Mouse (Mus musculus) C2C12 (cell line): ENCODE measurements at regions not wholly inside any gene's neighbourhood (a gene's known extent, or its start where the extent isn't known, plus 50 kb on each side); places are given as distances from the start of the nearest gene placed in this dataset.

Experiments used
- H3K27me3 ChIP-seq: one replicate; pipeline ENCODE4 v1.6.1; 2011; ENCODE audit not compliant: control insufficient read depth, insufficient read depth, insufficient read length
- H3K36me3 ChIP-seq: one replicate; pipeline ENCODE4 v1.6.1; 2011; ENCODE audit not compliant: control insufficient read depth, insufficient read depth
- H3K4me3 ChIP-seq: one replicate; pipeline ENCODE4 v1.5.1; 2011; ENCODE audit warnings: mild to moderate bottlenecking, control low read depth; ENCODE audit not compliant: poor library complexity, insufficient read depth, severe bottlenecking
- H3K79me2 ChIP-seq: one replicate; pipeline ENCODE4 v1.6.1; 2011; ENCODE audit not compliant: control insufficient read depth, insufficient read depth
- H3K79me3 ChIP-seq: one replicate; pipeline ENCODE4 v1.6.1; 2011; ENCODE audit warnings: low read depth, control low read depth
- H3ac ChIP-seq: one replicate; pipeline ENCODE3; 2011; ENCODE audit warnings: low read depth; ENCODE audit not compliant: control insufficient read depth, insufficient read length
- CEBPB ChIP-seq: IDR thresholded peaks from one replicate; pipeline ENCODE4 v1.6.1; 2011; ENCODE audit warnings: low read depth, mild to moderate bottlenecking, control low read depth, moderate library complexity
- CTCF ChIP-seq: IDR thresholded peaks from one replicate; pipeline ENCODE4 v1.5.1; 2011; ENCODE audit not compliant: control insufficient read depth, insufficient read depth, insufficient read length
- FOSL1 ChIP-seq: IDR thresholded peaks from one replicate; pipeline ENCODE4 v1.8.0; 2011; ENCODE audit warnings: mild to moderate bottlenecking, low read length; ENCODE audit not compliant: poor library complexity, insufficient read depth, severe bottlenecking
- MAX ChIP-seq: IDR thresholded peaks from one replicate; pipeline ENCODE4 v1.6.1; 2011; ENCODE audit warnings: mild to moderate bottlenecking, control low read depth
- MYOD1 ChIP-seq: IDR thresholded peaks from one replicate; pipeline ENCODE4 v1.6.1; 2011; ENCODE audit warnings: low read depth; ENCODE audit not compliant: control insufficient read depth, insufficient read length
- MYOG ChIP-seq: IDR thresholded peaks from one replicate; pipeline ENCODE4 v1.6.1; 2011; ENCODE audit not compliant: control insufficient read depth, insufficient read length; ENCODE audit errors: extremely low read depth
- USF1 ChIP-seq: IDR thresholded peaks from one replicate; pipeline ENCODE4 v1.6.1; 2011; ENCODE audit warnings: low read depth, mild to moderate bottlenecking, control low read depth, moderate library complexity

- Histone ChIP-seq H3K4me3 (no peak overlapping the region), H3K79me3 (no peaks in the 10 kb centered on the region), H3K36me3 (no peaks in the 10 kb centered on the region), H3K79me2 (no peaks in the 10 kb centered on the region), H3K27me3 (no peaks in the 10 kb centered on the region), H3ac (no peak overlapping the region)
- TF ChIP-seq MAX, result no peak
- TF ChIP-seq CEBPB, result no peak
- no peak for TF ChIP-seq CTCF
- TF ChIP-seq MYOD1, result no peak
- no peak for TF ChIP-seq FOSL1
- TF ChIP-seq USF1, result no peak
- TF ChIP-seq MYOG, result no peak
Observed at GRCm38 (mm10) chr4:105632581-105633358, 156.9 kb upstream of the Gm12728 start.

GRCm38 (mm10) chr4:105633789-105634188 is 155.9 kb upstream of the Gm12728 start:
- Histone ChIP-seq H3K79me2 (no peaks in the 10 kb centered on the region), H3K4me3 (no peak overlapping the region), H3K36me3 (no peaks in the 10 kb centered on the region), H3ac (no peak overlapping the region), H3K27me3 (no peaks in the 10 kb centered on the region), H3K79me3 (no peaks in the 10 kb centered on the region)
- TF ChIP-seq MYOG (no peak), FOSL1 (no peak), CTCF (no peak), MAX (no peak), MYOD1 (no peak), CEBPB (no peak), USF1 (no peak)

- no peak overlapping the region for H3K4me3 ChIP-seq
- H3K79me3 ChIP-seq, result no peaks in the 10 kb centered on the region
- no peaks in the 10 kb centered on the region for H3K27me3 ChIP-seq
- no peaks in the 10 kb centered on the region for H3K79me2 ChIP-seq
- no peak for TF ChIP-seq FOSL1
- no peak for TF ChIP-seq USF1
- TF ChIP-seq CEBPB, result peak; percentile 95
- no peak for TF ChIP-seq MYOD1
- no peak for TF ChIP-seq MAX
- TF ChIP-seq MYOG, result no peak
- no peak for TF ChIP-seq CTCF
- peak overlapping the region; percentile 32 for H3ac ChIP-seq
- H3K36me3 ChIP-seq, result no peaks in the 10 kb centered on the region
Observed at GRCm38 (mm10) chr4:105640793-105641192, 148.9 kb upstream of the Gm12728 start.

GRCm38 (mm10) chr4:105641582-105641981 is 148.1 kb upstream of the Gm12728 start:
- H3K79me3 ChIP-seq, result no peaks in the 10 kb centered on the region
- no peak overlapping the region for H3K4me3 ChIP-seq
- no peaks in the 10 kb centered on the region for H3K36me3 ChIP-seq
- no peak overlapping the region for H3ac ChIP-seq
- H3K27me3 ChIP-seq, result no peaks in the 10 kb centered on the region
- TF ChIP-seq MYOD1, result peak; percentile 62
- TF ChIP-seq CEBPB, result peak; percentile 85
- TF ChIP-seq CTCF, result no peak
- TF ChIP-seq FOSL1, result no peak
- no peaks in the 10 kb centered on the region for H3K79me2 ChIP-seq

- Histone ChIP-seq H3ac (no peak overlapping the region), H3K27me3 (no peaks in the 10 kb centered on the region), H3K36me3 (no peaks in the 10 kb centered on the region), H3K79me3 (no peaks in the 10 kb centered on the region), H3K4me3 (no peak overlapping the region), H3K79me2 (no peaks in the 10 kb centered on the region)
- TF ChIP-seq MYOG, result no peak
Observed at GRCm38 (mm10) chr4:105648820-105649446, 140.7 kb upstream of the Gm12728 start.

GRCm38 (mm10) chr4:105649447-105649833 is 140.2 kb upstream of the Gm12728 start:
- H3K79me3 ChIP-seq, result no peaks in the 10 kb centered on the region
- no peaks in the 10 kb centered on the region for H3K79me2 ChIP-seq
- no peaks in the 10 kb centered on the region for H3K36me3 ChIP-seq
- TF ChIP-seq MYOD1, result no peak
- TF ChIP-seq CEBPB, result no peak
- TF ChIP-seq MAX, result no peak
- no peak for TF ChIP-seq MYOG
- no peak for TF ChIP-seq FOSL1
- TF ChIP-seq USF1, result no peak
- no peak for TF ChIP-seq CTCF
- no peaks in the 10 kb centered on the region for H3K27me3 ChIP-seq
- no peak overlapping the region for H3ac ChIP-seq
- H3K4me3 ChIP-seq, result no peak overlapping the region
